ENCODE assay signal across 9 mouse cellular contexts in genomic region chr11:59209580-59209979, GRCm38 (mm10). TPM values are rescaled to one million over a fixed set of nuclear protein-coding genes. Genes with fewer than 3 reads are reported as not detected.
DNase-seq lines count a peak whose midpoint lies in the region; ATAC-seq lines count a peak whose summit lies in the region.
"Had no signal": no experiment of that assay in that cellular context is flagged by ENCODE, and none has a peak within 500 bp of the region (broad histone marks: within the 10 kb centered on the region; RNA-seq: fewer than 3 reads in every experiment).

No protein-coding gene starts in this region.

- peaks cover 66% of the 10 kb centered on the region for H3K36me3 ChIP-seq in megakaryocyte, embryonic 14.5 days (replicated peaks; ENCODE audit: low read length)
- H3K36me3 ChIP-seq in limb, embryonic 15.5 days, result peaks cover 70% of the 10 kb centered on the region
- H3K36me3 ChIP-seq in stomach, embryonic 16.5 days (ENCODE audit: control insufficient read depth, insufficient read depth, low read length), result peaks cover 6% of the 10 kb centered on the region; the same call in 1 of the 2 replicates

- no peak overlapping the region for H3K27ac ChIP-seq in limb, embryonic 15.5 days
- peak overlapping the region; percentile 96; the same call in 1 of the 2 replicates for H3K27ac ChIP-seq in stomach, embryonic 16.5 days (ENCODE audit: low read length)

- H3K9me3 ChIP-seq in megakaryocyte, embryonic 14.5 days, result no peaks in the 10 kb centered on the region
- H3K9me3 ChIP-seq in limb, embryonic 15.5 days, result no peaks in the 10 kb centered on the region
- no peaks in the 10 kb centered on the region for H3K9me3 ChIP-seq in stomach, embryonic 16.5 days (replicated peaks; ENCODE audit: control insufficient read depth, low read length)

- WGBS in limb, embryonic 15.5 days, result 72% methylated on average over 5 of the region's 5 CpGs
- 53% methylated on average over 5 of the region's 5 CpGs for WGBS in stomach, embryonic 16.5 days

- H3K4me1 ChIP-seq in megakaryocyte, embryonic 14.5 days, result peaks cover 63% of the 10 kb centered on the region
- peaks cover 27% of the 10 kb centered on the region for H3K4me1 ChIP-seq in limb, embryonic 15.5 days
- peaks cover 23% of the 10 kb centered on the region for H3K4me1 ChIP-seq in stomach, embryonic 16.5 days (ENCODE audit: control insufficient read depth, insufficient read depth, low read length)

- peak overlapping the region; percentile 76; the same call in 1 of the 2 replicates for H3K4me2 ChIP-seq in limb, embryonic 15.5 days
- H3K4me2 ChIP-seq in stomach, embryonic 16.5 days (ENCODE audit: low read depth, low read length), result peak overlapping the region; percentile 82

- DNase-seq in adrenal gland, postnatal 10 days, result peak; percentile 50
- no peak for DNase-seq in adrenal gland, adult 18-20 months (ENCODE audit: low spot score in 2 of 2)
- no peak for DNase-seq in thymus, postnatal 4 days

- no peak for ATAC-seq in megakaryocyte, adult 5-6 weeks (ENCODE audit: poor library complexity, severe bottlenecking)
- no peak for ATAC-seq in limb, embryonic 15.5 days (ENCODE audit: insufficient number of reproducible peaks, low FRiP score, low TSS enrichment, low read depth)
- no peak for ATAC-seq in stomach, embryonic 16.5 days (ENCODE audit: insufficient read depth, low FRiP score)
- no peak for ATAC-seq in megakaryocyte-erythroid progenitor cell, adult 5-6 weeks (replicated peaks; ENCODE audit: low FRiP score, low TSS enrichment, poor library complexity, severe bottlenecking)

- no peak overlapping the region for H3K9ac ChIP-seq in limb, embryonic 15.5 days
- no peak overlapping the region for H3K9ac ChIP-seq in stomach, embryonic 16.5 days (ENCODE audit: low read length)

- H3K4me3 ChIP-seq in megakaryocyte, embryonic 14.5 days (replicated peaks), result peak overlapping the region; percentile 94
- 0 out of 2 replicates have a peak overlapping the region, but pooled peaks have one; percentile 78 for H3K4me3 ChIP-seq in limb, embryonic 15.5 days
- no peak overlapping the region for H3K4me3 ChIP-seq in stomach, embryonic 16.5 days (replicated peaks; ENCODE audit: low read length)

- H3K27me3 ChIP-seq in megakaryocyte, embryonic 14.5 days (replicated peaks), result no peaks in the 10 kb centered on the region
- H3K27me3 ChIP-seq in limb, embryonic 15.5 days, result no peaks in the 10 kb centered on the region
- no peaks in the 10 kb centered on the region for H3K27me3 ChIP-seq in stomach, embryonic 16.5 days (ENCODE audit: control insufficient read depth, insufficient read depth, low read length)

RNA-seq across cellular contexts. Expression of gene 2310033P09Rik, which starts 1.5 kb away (rescaled TPM):
- total RNA-seq in adrenal gland, postnatal 10 days (2021), result 10 to 100 TPM; 21.2 to 21.8 TPM
- total RNA-seq in adrenal gland, adult 18-20 months (2021), result 10 to 100 TPM; 20.4 to 27.1 TPM
- 11.5 and 33.5 TPM in 2 replicates for polyA plus RNA-seq in megakaryocyte, embryonic 14.5 days (2012; ENCODE audit: insufficient read depth, low replicate concordance)
- 8.3 and 8.6 TPM in 2 replicates for total RNA-seq in megakaryocyte, adult 5-6 weeks (2015)
- total RNA-seq in megakaryocyte, adult 5-6 weeks (2017), result 7.2 and 8.7 TPM in 2 replicates
- 25.2 and 29.5 TPM in 2 replicates for polyA plus RNA-seq in limb, embryonic 15.5 days (2015; fragmentation: Nextera tagmentation; extraction: Ambion mirVana)
- 22.5 and 24.9 TPM in 2 replicates for polyA plus RNA-seq in stomach, embryonic 16.5 days (2015; fragmentation: Nextera tagmentation; extraction: Ambion mirVana)
- total RNA-seq in megakaryocyte-erythroid progenitor cell, adult 5-6 weeks (2014; fragmentation: Nextera tagmentation), result 16.6 and 36.0 TPM in 2 replicates
- 15.4 and 17.6 TPM in 2 replicates for total RNA-seq in megakaryocyte-erythroid progenitor cell, adult 5-6 weeks (2017)

RNA-seq across cellular contexts. Expression of gene Mrpl55, which starts 7.3 kb away (rescaled TPM):
- 10 to 100 TPM; 72.8 to 78.8 TPM for total RNA-seq in adrenal gland, postnatal 10 days (2021)
- 10 to 100 TPM; 50.6 to 58.9 TPM for total RNA-seq in adrenal gland, adult 18-20 months (2021)
- 22.0 and 34.5 TPM in 2 replicates for polyA plus RNA-seq in megakaryocyte, embryonic 14.5 days (2012; ENCODE audit: insufficient read depth, low replicate concordance)
- total RNA-seq in megakaryocyte, adult 5-6 weeks (2015), result 14.7 and 17.6 TPM in 2 replicates
- total RNA-seq in megakaryocyte, adult 5-6 weeks (2017), result 35.3 and 36.2 TPM in 2 replicates
- 75.7 and 78.9 TPM in 2 replicates for polyA plus RNA-seq in limb, embryonic 15.5 days (2015; fragmentation: Nextera tagmentation; extraction: Ambion mirVana)
- 75.5 and 78.9 TPM in 2 replicates for polyA plus RNA-seq in stomach, embryonic 16.5 days (2015; fragmentation: Nextera tagmentation; extraction: Ambion mirVana)
- total RNA-seq in megakaryocyte-erythroid progenitor cell, adult 5-6 weeks (2014; fragmentation: Nextera tagmentation), result 49.2 and 76.8 TPM in 2 replicates
- 57.4 and 106 TPM in 2 replicates for total RNA-seq in megakaryocyte-erythroid progenitor cell, adult 5-6 weeks (2017)

RNA-seq across cellular contexts. Expression of gene Guk1, which starts 17.6 kb away (rescaled TPM):
- total RNA-seq in adrenal gland, postnatal 10 days (2021), result 10 to 100 TPM; 63.7 to 64.9 TPM
- total RNA-seq in adrenal gland, adult 18-20 months (2021), result 10 to 100 TPM; 57.3 to 71.5 TPM
- polyA plus RNA-seq in megakaryocyte, embryonic 14.5 days (2012; ENCODE audit: insufficient read depth, low replicate concordance), result 19.3 TPM in 1 of 2 replicates, not detected in the other
- 20.6 and 25.1 TPM in 2 replicates for total RNA-seq in megakaryocyte, adult 5-6 weeks (2015)
- total RNA-seq in megakaryocyte, adult 5-6 weeks (2017), result 13.8 and 20.1 TPM in 2 replicates
- 122 and 124 TPM in 2 replicates for polyA plus RNA-seq in limb, embryonic 15.5 days (2015; fragmentation: Nextera tagmentation; extraction: Ambion mirVana)
- polyA plus RNA-seq in stomach, embryonic 16.5 days (2015; fragmentation: Nextera tagmentation; extraction: Ambion mirVana), result 128 and 129 TPM in 2 replicates
- total RNA-seq in megakaryocyte-erythroid progenitor cell, adult 5-6 weeks (2014; fragmentation: Nextera tagmentation), result 72.9 and 91.5 TPM in 2 replicates
- total RNA-seq in megakaryocyte-erythroid progenitor cell, adult 5-6 weeks (2017), result 52.0 and 72.3 TPM in 2 replicates

RNA-seq across cellular contexts. Expression of gene Arf1, which starts 18.5 kb away (rescaled TPM):
- 100 to 1,000 TPM; 322 to 364 TPM for total RNA-seq in adrenal gland, postnatal 10 days (2021)
- total RNA-seq in adrenal gland, adult 18-20 months (2021), result 100 to 1,000 TPM; 407 to 488 TPM
- 222 and 240 TPM in 2 replicates for polyA plus RNA-seq in megakaryocyte, embryonic 14.5 days (2012; ENCODE audit: insufficient read depth, low replicate concordance)
- 312 and 325 TPM in 2 replicates for total RNA-seq in megakaryocyte, adult 5-6 weeks (2015)
- total RNA-seq in megakaryocyte, adult 5-6 weeks (2017), result 342 and 408 TPM in 2 replicates
- polyA plus RNA-seq in limb, embryonic 15.5 days (2015; fragmentation: Nextera tagmentation; extraction: Ambion mirVana), result 761 and 780 TPM in 2 replicates
- polyA plus RNA-seq in stomach, embryonic 16.5 days (2015; fragmentation: Nextera tagmentation; extraction: Ambion mirVana), result 717 and 769 TPM in 2 replicates
- 163 and 217 TPM in 2 replicates for total RNA-seq in megakaryocyte-erythroid progenitor cell, adult 5-6 weeks (2014; fragmentation: Nextera tagmentation)
- total RNA-seq in megakaryocyte-erythroid progenitor cell, adult 5-6 weeks (2017), result 282 and 284 TPM in 2 replicates

RNA-seq across cellular contexts. Expression of gene Gjc2, which starts 26.6 kb away (rescaled TPM):
- under 1 TPM; 0.48 to 0.88 TPM for total RNA-seq in adrenal gland, postnatal 10 days (2021)
- under 1 TPM; 0.48 to 0.60 TPM for total RNA-seq in adrenal gland, adult 18-20 months (2021)
- 0.03 TPM in 1 of 2 replicates, not detected in the other for polyA plus RNA-seq in megakaryocyte, embryonic 14.5 days (2012; ENCODE audit: insufficient read depth, low replicate concordance)
- total RNA-seq in megakaryocyte, adult 5-6 weeks (2015), result not detected in 2 replicates
- total RNA-seq in megakaryocyte, adult 5-6 weeks (2017), result not detected in 2 replicates
- polyA plus RNA-seq in limb, embryonic 15.5 days (2015; fragmentation: Nextera tagmentation; extraction: Ambion mirVana), result 0.32 and 0.58 TPM in 2 replicates
- polyA plus RNA-seq in stomach, embryonic 16.5 days (2015; fragmentation: Nextera tagmentation; extraction: Ambion mirVana), result 0.62 and 0.64 TPM in 2 replicates
- total RNA-seq in megakaryocyte-erythroid progenitor cell, adult 5-6 weeks (2014; fragmentation: Nextera tagmentation), result 0.55 TPM in 1 of 2 replicates, not detected in the other
- not detected in 2 replicates for total RNA-seq in megakaryocyte-erythroid progenitor cell, adult 5-6 weeks (2017)
- polyA plus RNA-seq: macrophage had no signal
